9 mouse cellular contexts compared by ENCODE assay signal in genomic region chr17:35027277-35028068, GRCm38 (mm10). TPM values are rescaled to one million over a fixed set of nuclear protein-coding genes. Genes with fewer than 3 reads are reported as not detected.
A peak's percentile ranks its signal among the peaks of the same experiment; 100 is the strongest.
DNase-seq lines count a peak whose midpoint lies in the region; ATAC-seq lines count a peak whose summit lies in the region.
"Had no signal": no experiment of that assay in that cellular context is flagged by ENCODE, and none has a peak within 500 bp of the region (broad histone marks: within the 10 kb centered on the region; RNA-seq: fewer than 3 reads in every experiment).

Gene Sapcd1 (minus strand): TSS chr17:35028016.

- H3K4me1 ChIP-seq in hindbrain, embryonic 10.5 days (replicated peaks), result peaks cover 73% of the 10 kb centered on the region
- H3K4me1 ChIP-seq in liver, embryonic 11.5 days (replicated peaks; ENCODE audit: control insufficient read depth, insufficient read depth, low read length), result peaks cover 52% of the 10 kb centered on the region
- H3K4me1 ChIP-seq in stomach, embryonic 15.5 days, result peaks cover 20% of the 10 kb centered on the region

- peaks cover 3% of the 10 kb centered on the region; the same call in 1 of the 2 replicates for H3K27me3 ChIP-seq in hindbrain, embryonic 10.5 days (ENCODE audit: insufficient read depth, poor library complexity, severe bottlenecking)
- H3K27me3 ChIP-seq in liver, embryonic 11.5 days (replicated peaks; ENCODE audit: control insufficient read depth, insufficient read depth, low read length), result no peaks in the 10 kb centered on the region
- H3K27me3 ChIP-seq in stomach, embryonic 15.5 days (replicated peaks), result no peaks in the 10 kb centered on the region

- 32% methylated on average over 13 of the region's 13 CpGs for WGBS in hindbrain, embryonic 10.5 days
- 54% methylated on average over 13 of the region's 13 CpGs for WGBS in liver, embryonic 11.5 days
- 41% methylated on average over 13 of the region's 13 CpGs for WGBS in stomach, embryonic 15.5 days

- H3K9ac ChIP-seq in liver, embryonic 11.5 days (ENCODE audit: low read depth, low read length), result peak within 1 kb of the TSS; percentile 46
- no peak within 1 kb of the TSS for H3K9ac ChIP-seq in stomach, embryonic 15.5 days

- peak within 1 kb of the TSS; percentile 37 for H3K4me3 ChIP-seq in hindbrain, embryonic 10.5 days
- H3K4me3 ChIP-seq in liver, embryonic 11.5 days (ENCODE audit: low read depth, low read length), result peak within 1 kb of the TSS; percentile 15; the same call in 1 of the 2 replicates
- peak within 1 kb of the TSS; percentile 20; the same call in 1 of the 2 replicates for H3K4me3 ChIP-seq in stomach, embryonic 15.5 days (replicated peaks)

- peak; percentile 80 for DNase-seq in gastrocnemius, postnatal 10 days
- DNase-seq in gastrocnemius, adult 18-20 months (ENCODE audit: low spot score), result no peak
- peak; percentile 84 for DNase-seq in A20 (ENCODE audit: low read depth, low spot score)
- DNase-seq in cerebellum, postnatal 10 days, result peak; percentile 89 to 95
- DNase-seq in hindbrain, embryonic 10.5 days (ENCODE audit: low spot score), result peak; percentile 57
- no peak for DNase-seq in liver, embryonic 11.5 days (ENCODE audit: low spot score)

- H3K36me3 ChIP-seq in hindbrain, embryonic 10.5 days, result no peaks in the 10 kb centered on the region
- no peaks in the 10 kb centered on the region for H3K36me3 ChIP-seq in liver, embryonic 11.5 days (ENCODE audit: control insufficient read depth, insufficient read depth, low read length)
- H3K36me3 ChIP-seq in stomach, embryonic 15.5 days, result no peaks in the 10 kb centered on the region

- peak within 1 kb of the TSS; percentile 23; the same call in 1 of the 2 replicates for H3K4me2 ChIP-seq in liver, embryonic 11.5 days
- peak within 1 kb of the TSS; percentile 34 for H3K4me2 ChIP-seq in stomach, embryonic 15.5 days

- ATAC-seq in liver, embryonic 11.5 days (replicated peaks; ENCODE audit: low FRiP score), result 0 out of 2 replicates have a peak, but pooled peaks have one; percentile 41
- peak; percentile 48 for ATAC-seq in stomach, embryonic 15.5 days (ENCODE audit: insufficient read depth, low FRiP score, low read depth)
- ATAC-seq in granulocyte monocyte progenitor cell, adult 5-6 weeks (replicated peaks; ENCODE audit: poor library complexity, severe bottlenecking), result no peak

- H3K9me3 ChIP-seq in hindbrain, embryonic 10.5 days, result no peaks in the 10 kb centered on the region
- H3K9me3 ChIP-seq in liver, embryonic 11.5 days (ENCODE audit: control insufficient read depth, low read length), result no peaks in the 10 kb centered on the region
- H3K9me3 ChIP-seq in stomach, embryonic 15.5 days, result no peaks in the 10 kb centered on the region

- H3K27ac ChIP-seq in hindbrain, embryonic 10.5 days, result peak within 1 kb of the TSS; percentile 80
- peak within 1 kb of the TSS; percentile 32; the same call in 1 of the 2 replicates for H3K27ac ChIP-seq in liver, embryonic 11.5 days (ENCODE audit: low read depth, low read length)
- peak within 1 kb of the TSS; percentile 80 for H3K27ac ChIP-seq in stomach, embryonic 15.5 days

RNA-seq across cellular contexts. Expression of gene Sapcd1, which starts in this region (rescaled TPM):
- 1 to 10 TPM; 2.8 to 3.1 TPM for total RNA-seq in gastrocnemius, postnatal 10 days (2021)
- not detected for total RNA-seq in gastrocnemius, adult 18-20 months (2021)
- polyA plus RNA-seq in hindbrain, embryonic 10.5 days (2016; fragmentation: Nextera tagmentation; extraction: Ambion mirVana), result 5.2 and 5.6 TPM in 2 replicates
- 6.9 and 8.5 TPM in 2 replicates for polyA plus RNA-seq in liver, embryonic 11.5 days (2014; fragmentation: Nextera tagmentation; extraction: Ambion mirVana)
- 13.2 and 14.8 TPM in 2 replicates for polyA plus RNA-seq in stomach, embryonic 15.5 days (2015; fragmentation: Nextera tagmentation; extraction: Ambion mirVana)
- total RNA-seq in granulocyte monocyte progenitor cell, adult 5-6 weeks (2014; fragmentation: Nextera tagmentation), result 2.5 TPM in 1 of 2 replicates, not detected in the other
- 0.90 TPM in 1 of 2 replicates, not detected in the other for total RNA-seq in granulocyte monocyte progenitor cell, adult 5-6 weeks (2017)
- total RNA-seq: hematopoietic stem cell, adult 5-6 weeks had no signal

Comparison
In these comparisons a context has a peak if more than half of its experiments do, and no peak if none do; other contexts are left out.
1. DNase-seq: peak in gastrocnemius, postnatal 10 days (single experiment), A20 (single experiment), cerebellum, postnatal 10 days (2 of 2) and hindbrain, embryonic 10.5 days (single experiment); none in gastrocnemius, adult 18-20 months (single experiment) and liver, embryonic 11.5 days (single experiment).
2. Peak in every context shown above with its lines, with median percentiles within 50 percentile points of each other: H3K27ac ChIP-seq and H3K4me3 ChIP-seq.